Mouse (Mus musculus) heart, adult 2 months (tissue): ENCODE data around the gene Pink1. TPM values are rescaled to one million over a fixed set of nuclear protein-coding genes. Genes with fewer than 3 reads are reported as not detected.

Experiments used
- DNase-seq, 2 experiments: peaks; one replicate each; pipeline ENCODE4 v3.0.0; 2021
- H3K27ac ChIP-seq: fragments of 200-600 bp; 2 replicates; pipeline ENCODE4 v1.8.1; 2022
- H3K27me3 ChIP-seq: fragments of 200-500 bp; 2 replicates; pipeline ENCODE4 v1.6.1; 2012; ENCODE audit warnings: mild to moderate bottlenecking, low read length, inconsistent platforms, mixed read lengths; ENCODE audit not compliant: control insufficient read depth, insufficient read depth
- H3K36me3 ChIP-seq: fragments of 200-500 bp; 2 replicates; pipeline ENCODE4 v1.6.1; 2012; ENCODE audit warnings: low read length, inconsistent platforms; ENCODE audit not compliant: control insufficient read depth, insufficient read depth
- H3K4me1 ChIP-seq: fragments of 200-500 bp; 2 replicates; pipeline ENCODE4 v1.6.1; 2011; ENCODE audit warnings: low read length; ENCODE audit not compliant: control insufficient read depth, insufficient read depth
- H3K4me3 ChIP-seq: fragments of 200-600 bp; 2 replicates; pipeline ENCODE4 v1.8.1; 2022
- H3K79me2 ChIP-seq: fragments of 200-500 bp; replicated peaks from 2 replicates; pipeline ENCODE4 v1.6.1; 2012; ENCODE audit warnings: mild to moderate bottlenecking, inconsistent platforms, low read length, moderate library complexity, mixed read lengths; ENCODE audit not compliant: control insufficient read depth, insufficient read depth
- H3K9ac ChIP-seq: fragments of 200-500 bp; 2 replicates; pipeline ENCODE4 v1.6.1; 2012; ENCODE audit warnings: low read depth, mild to moderate bottlenecking, control low read depth, inconsistent platforms, low read length, mixed read lengths
- CTCF ChIP-seq: fragments of 200-600 bp; IDR thresholded peaks from 2 replicates; pipeline ENCODE4 v1.8.1; 2022; ENCODE audit warnings: antibody characterized with exemption, mild to moderate bottlenecking, moderate library complexity
- EP300 ChIP-seq: fragments of 200-500 bp; IDR thresholded peaks from 2 replicates; pipeline ENCODE4 v1.6.1; 2011; ENCODE audit warnings: low read depth, low read length, control low read depth; ENCODE audit not compliant: insufficient read depth
- POLR2A ChIP-seq: fragments of 200-500 bp; IDR thresholded peaks from 2 replicates; pipeline ENCODE4 v1.6.1; 2011; ENCODE audit warnings: mild to moderate bottlenecking, low read depth, low read length, control low read depth; ENCODE audit not compliant: insufficient read depth
- WGBS: fragments of 180-500 bp; shearing (Covaris S2); methylation state at CpG from one replicate; pipeline ENCODE4 v1.1.7; 2018; 5-methylcytosine and 5-hydroxymethylcytosine counted together
- intact Hi-C: fragments of 180-260 bp; cut with DNase I; formaldehyde crosslinking; loops from one replicate; pipeline ENCODE4 v1.15.1; 2025
- polyA plus RNA-seq: library from polyadenylated mRNA; depleted of rRNA; stranded (reverse); fragments of >200 nt; gene quantifications from 2 replicates; pipeline ENCODE4 v1.2.3, GENCODE M21; 2012
- total RNA-seq, 2 experiments: library from RNA; stranded (reverse); gene quantifications; 2 replicates each; pipeline ENCODE4 v1.2.3; 2021

The Pink1 gene
- total and polyA plus RNA-seq, 3 experiments = 423 to 844 (median 719) TPM

DNA sequence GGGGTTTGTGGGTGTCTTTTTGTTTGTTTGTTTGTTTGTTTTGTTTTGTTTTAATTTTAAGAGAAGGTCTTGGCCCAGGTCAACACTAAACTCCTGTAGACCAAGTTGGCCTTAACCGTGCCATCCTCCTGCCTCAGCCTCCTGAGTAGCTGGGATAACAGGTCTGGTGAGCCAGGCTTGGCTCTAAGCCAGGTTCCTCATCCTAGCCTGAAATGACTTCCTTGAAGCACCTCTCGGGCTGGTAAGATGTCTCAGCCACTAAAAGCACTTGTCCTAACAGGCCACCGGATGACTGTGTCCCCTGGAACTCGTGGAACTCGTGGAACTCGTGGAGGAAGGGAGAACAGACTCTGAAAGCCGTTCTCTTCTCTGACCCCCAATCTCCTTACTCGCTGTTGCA is 30.0 kb upstream of the Pink1 start:
- 85% methylated on average over 8 of the region's 8 CpGs for WGBS
- no peak for DNase-seq

DNA sequence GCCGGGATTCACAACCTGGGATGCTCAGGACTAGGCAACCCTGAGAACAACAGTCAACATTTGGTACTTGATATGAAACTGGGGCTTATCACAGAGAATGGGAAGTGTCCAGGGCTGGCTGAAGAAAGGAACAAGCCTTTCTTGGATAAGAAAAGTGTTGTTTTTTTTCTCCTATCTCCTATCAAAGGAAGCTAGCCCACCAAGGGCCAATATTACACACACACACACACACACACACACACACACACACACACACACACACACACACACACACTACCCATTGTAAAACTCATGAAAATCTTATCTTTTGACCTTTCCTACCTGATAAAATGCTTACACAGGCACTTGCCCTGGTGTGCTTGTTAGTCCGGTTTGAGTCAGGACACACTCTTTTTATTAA is 29.4 kb upstream of the Pink1 start:
- H3K4me3 ChIP-seq = no peak overlapping the region
- H3K79me2 ChIP-seq = no peaks in the 10 kb centered on the region
- H3K36me3 ChIP-seq = no peaks in the 10 kb centered on the region
- H3K27ac ChIP-seq = no peak overlapping the region
- no peaks in the 10 kb centered on the region for H3K27me3 ChIP-seq
- intact Hi-C loops = no loop called here
- TF ChIP-seq POLR2A = no peak
- no peak overlapping the region for H3K9ac ChIP-seq
- WGBS = 68% methylated on average over 2 of the region's 2 CpGs
- DNase-seq = no peak
- no peaks in the 10 kb centered on the region for H3K4me1 ChIP-seq

More for the DNA sequence above, 30.0 kb upstream of the Pink1 start:
- Histone ChIP-seq H3K4me1 (no peaks in the 10 kb centered on the region), H3K9ac (no peak overlapping the region), H3K27ac (no peak overlapping the region), H3K4me3 (no peak overlapping the region), H3K79me2 (no peaks in the 10 kb centered on the region), H3K36me3 (no peaks in the 10 kb centered on the region), H3K27me3 (no peaks in the 10 kb centered on the region)
- intact Hi-C loops = no loop called here
- TF ChIP-seq CTCF (no peak), EP300 (no peak), POLR2A (no peak)

DNA sequence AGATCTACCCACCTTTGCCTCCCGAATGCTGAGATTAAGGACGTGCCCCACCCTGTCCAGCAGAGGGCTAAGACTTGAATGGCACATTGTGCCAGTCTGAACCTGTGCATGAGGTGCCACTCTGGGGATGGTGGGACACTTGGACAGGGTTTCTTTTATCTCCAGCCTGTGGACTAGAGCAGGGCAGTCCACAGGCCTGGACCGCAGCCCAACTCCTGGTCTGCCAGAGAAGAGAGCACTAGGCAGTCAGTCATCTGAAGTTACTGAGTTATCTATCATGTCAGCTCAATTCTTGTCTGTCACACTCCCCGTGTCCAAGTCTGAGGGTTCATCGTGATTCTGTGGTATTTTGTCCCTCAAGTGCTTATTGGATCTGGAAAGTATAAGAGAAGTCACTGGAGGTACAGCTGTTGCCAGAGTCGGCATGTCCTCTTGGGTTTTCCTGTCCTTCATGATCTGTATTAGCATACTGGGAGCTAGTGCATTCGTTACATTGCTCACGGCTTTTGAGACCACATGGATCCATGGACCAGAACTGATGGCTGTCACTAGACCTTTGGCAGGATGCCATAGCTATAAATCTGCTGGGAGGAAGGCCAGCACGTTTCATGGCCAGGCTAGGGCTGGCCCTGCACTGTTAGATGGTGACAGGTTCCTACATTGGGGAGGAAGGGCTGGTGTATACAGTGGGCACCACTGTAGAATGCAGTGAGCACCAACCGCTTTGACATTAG is 27.5 kb upstream of the Pink1 start:
- no peak overlapping the region for H3K4me3 ChIP-seq
- no peaks in the 10 kb centered on the region for H3K27me3 ChIP-seq
- DNase-seq = no peak
- no peaks in the 10 kb centered on the region for H3K79me2 ChIP-seq
- 55% methylated on average over 10 of the region's 10 CpGs for WGBS
- no peaks in the 10 kb centered on the region for H3K4me1 ChIP-seq
- no peak overlapping the region for H3K27ac ChIP-seq
- H3K9ac ChIP-seq = no peak overlapping the region
- intact Hi-C loops = no loop called here
- no peak for TF ChIP-seq EP300
- TF ChIP-seq CTCF = no peak
- TF ChIP-seq POLR2A = no peak
- no peaks in the 10 kb centered on the region for H3K36me3 ChIP-seq

DNA sequence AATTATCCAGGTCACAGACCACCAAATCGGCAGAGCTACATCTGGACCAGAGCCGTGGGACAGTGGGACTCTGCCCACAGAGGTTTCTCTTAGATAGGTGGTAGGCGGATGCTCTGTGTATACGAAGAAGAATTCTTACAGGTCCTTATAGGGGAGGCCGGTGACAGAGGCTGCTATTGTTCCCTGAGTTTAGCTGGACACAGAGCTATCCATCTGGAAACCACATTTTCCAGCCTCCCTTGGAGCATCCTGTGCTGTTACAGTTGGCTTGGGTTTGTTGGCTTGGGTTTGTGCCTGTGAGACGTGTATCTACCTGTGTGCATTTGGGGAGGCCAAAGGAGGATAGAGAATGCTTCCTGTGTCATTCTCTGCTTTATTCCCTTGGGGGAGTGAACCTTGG is 26.6 kb upstream of the Pink1 start:
- H3K79me2 ChIP-seq = no peaks in the 10 kb centered on the region
- no peak for TF ChIP-seq EP300
- TF ChIP-seq POLR2A = no peak
- no peak for TF ChIP-seq CTCF
- no peaks in the 10 kb centered on the region for H3K27me3 ChIP-seq
- WGBS = 71% methylated on average over 6 of the region's 6 CpGs
- H3K36me3 ChIP-seq = no peaks in the 10 kb centered on the region
- H3K4me3 ChIP-seq = no peak overlapping the region
- intact Hi-C loops = no loop called here
- H3K9ac ChIP-seq = no peak overlapping the region
- H3K27ac ChIP-seq = no peak overlapping the region
- no peaks in the 10 kb centered on the region for H3K4me1 ChIP-seq
- no peak for DNase-seq

- H3K36me3 ChIP-seq = no peaks in the 10 kb centered on the region
- no peaks in the 10 kb centered on the region for H3K4me1 ChIP-seq
- no peak overlapping the region for H3K4me3 ChIP-seq
- 93% methylated on average over 5 of the region's 5 CpGs for WGBS
- H3K27me3 ChIP-seq = no peaks in the 10 kb centered on the region
- intact Hi-C loops = no loop called here
- no peaks in the 10 kb centered on the region for H3K79me2 ChIP-seq
- no peak overlapping the region for H3K9ac ChIP-seq
- no peak overlapping the region for H3K27ac ChIP-seq
- no peak for DNase-seq
- no peak for TF ChIP-seq POLR2A
- no peak for TF ChIP-seq CTCF
- no peak for TF ChIP-seq EP300
Measured at GRCm38 (mm10) chr4:138351821-138352220, 25.7 kb upstream of the Pink1 start.

DNA sequence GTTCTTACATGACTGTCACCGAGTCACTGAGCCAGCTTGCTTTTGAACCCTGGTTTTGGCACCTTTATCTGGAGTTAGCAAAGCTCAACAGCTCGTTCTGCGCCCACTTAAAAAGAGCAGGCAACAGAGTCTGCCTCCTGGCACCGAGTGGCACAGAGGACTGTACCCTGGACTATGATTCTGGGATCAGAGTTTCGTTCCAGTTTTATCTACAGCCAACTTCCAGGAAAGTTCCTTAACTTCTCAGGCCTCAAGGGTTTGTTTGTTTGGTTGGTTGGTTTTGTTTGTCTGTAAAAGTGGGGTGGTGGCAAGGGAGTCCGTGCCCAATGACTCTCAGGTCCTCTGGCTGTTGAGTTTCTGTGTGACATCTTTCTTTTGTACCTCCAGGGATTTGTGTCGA is 22.6 kb upstream of the Pink1 start:
- WGBS = 68% methylated on average over 7 of the region's 7 CpGs
- DNase-seq = no peak
- H3K79me2 ChIP-seq = no peaks in the 10 kb centered on the region
- no peak for TF ChIP-seq EP300
- no peak for TF ChIP-seq CTCF
- no peak for TF ChIP-seq POLR2A
- H3K4me3 ChIP-seq = no peak overlapping the region
- peaks cover 5% of the 10 kb centered on the region for H3K4me1 ChIP-seq
- no peaks in the 10 kb centered on the region for H3K27me3 ChIP-seq
- no peak overlapping the region for H3K27ac ChIP-seq
- no peak overlapping the region for H3K9ac ChIP-seq
- intact Hi-C loops = no loop called here
- no peaks in the 10 kb centered on the region for H3K36me3 ChIP-seq
